Mouse (Mus musculus) embryonic facial prominence, embryonic 13.5 days (tissue): ENCODE measurements around the gene Dock4. TPM values are rescaled to one million over a fixed set of nuclear protein-coding genes. Genes with fewer than 3 reads are reported as not detected.

Source experiments
- ATAC-seq: fragments of 200-750 bp; cut with Nextera tagmentation; 2 replicates; pipeline ENCODE4 v1.8.0; 2017; ENCODE audit warnings: low read depth; ENCODE audit not compliant: insufficient number of reproducible peaks, insufficient read depth, low FRiP score, low TSS enrichment
- H3K27ac ChIP-seq: fragments of 300-500 bp; sonication (generic); 2 replicates; pipeline ENCODE4 v1.5.1; 2015; ENCODE audit warnings: moderate library complexity, mild to moderate bottlenecking, inconsistent platforms
- H3K27me3 ChIP-seq: fragments of 300-500 bp; sonication (generic); 2 replicates; pipeline ENCODE4 v1.6.1; 2015; ENCODE audit warnings: mild to moderate bottlenecking, inconsistent platforms
- H3K36me3 ChIP-seq: fragments of 300-500 bp; sonication (generic); 2 replicates; pipeline ENCODE4 v1.6.1; 2015; ENCODE audit warnings: mild to moderate bottlenecking, inconsistent platforms
- H3K4me1 ChIP-seq: fragments of 300-500 bp; sonication (generic); 2 replicates; pipeline ENCODE4 v1.6.1; 2015; ENCODE audit warnings: inconsistent platforms
- H3K4me2 ChIP-seq: fragments of 300-500 bp; sonication (generic); 2 replicates; pipeline ENCODE4 v1.6.1; 2015; ENCODE audit warnings: moderate library complexity, mild to moderate bottlenecking, inconsistent platforms
- H3K4me3 ChIP-seq: fragments of 300-500 bp; sonication (generic); 2 replicates; pipeline ENCODE4 v1.5.1; 2015; ENCODE audit warnings: mild to moderate bottlenecking, inconsistent platforms
- H3K9ac ChIP-seq: fragments of 300-500 bp; sonication (generic); 2 replicates; pipeline ENCODE4 v1.6.1; 2015; ENCODE audit warnings: mild to moderate bottlenecking, inconsistent platforms
- H3K9me3 ChIP-seq: fragments of 300-500 bp; sonication (generic); 2 replicates; pipeline ENCODE4 v1.6.1; 2016; ENCODE audit warnings: inconsistent platforms
- WGBS: fragments of 180-500 bp; shearing (Covaris S2); methylation state at CpG from one replicate; pipeline ENCODE4 v1.1.7; 2015; ENCODE audit warnings: mixed read lengths; 5-methylcytosine and 5-hydroxymethylcytosine counted together
- polyA plus RNA-seq: library from polyadenylated mRNA; unstranded; fragments of >200 nt; fragmentation: Nextera tagmentation; extraction: Ambion mirVana; gene quantifications from 2 replicates; pipeline ENCODE4 v1.2.1, GENCODE M21; 2015

Gene Dock4
- polyA plus RNA-seq, 1 experiment from 2014 or later = 19.9 TPM

GRCm38 (mm10) chr12:40818046-40818708 is 372.4 kb downstream of the Dock4 start:
- no peaks in the 10 kb centered on the region for H3K4me1 ChIP-seq
- no peaks in the 10 kb centered on the region for H3K27me3 ChIP-seq
- no peak overlapping the region for H3K4me2 ChIP-seq
- H3K36me3 ChIP-seq = peaks cover 13% of the 10 kb centered on the region; the same call in 1 of the 2 replicates
- no peak overlapping the region for H3K4me3 ChIP-seq
- H3K9me3 ChIP-seq = no peaks in the 10 kb centered on the region
- no peak for ATAC-seq
- no peak overlapping the region for H3K9ac ChIP-seq
- 84% methylated on average over 6 of the region's 6 CpGs for WGBS
- no peak overlapping the region for H3K27ac ChIP-seq

GRCm38 (mm10) chr12:40823631-40824030 is 377.9 kb downstream of the Dock4 start:
- 81% methylated on average over 5 of the region's 5 CpGs for WGBS
- Histone ChIP-seq H3K36me3 (peaks cover 5% of the 10 kb centered on the region; the same call in 1 of the 2 replicates), H3K4me1 (0 out of 2 replicates have a peak, but pooled peaks cover 3% of the 10 kb centered on the region), H3K9me3 (no peaks in the 10 kb centered on the region), H3K4me3 (no peak overlapping the region), H3K27me3 (no peaks in the 10 kb centered on the region), H3K4me2 (no peak overlapping the region), H3K27ac (peak overlapping the region; percentile 39; the same call in 1 of the 2 replicates), H3K9ac (no peak overlapping the region)
- no peak for ATAC-seq

- Histone ChIP-seq H3K4me1 (0 out of 2 replicates have a peak, but pooled peaks cover 3% of the 10 kb centered on the region), H3K4me2 (no peak overlapping the region), H3K36me3 (peaks cover 9% of the 10 kb centered on the region; the same call in 1 of the 2 replicates), H3K9ac (no peak overlapping the region), H3K27me3 (no peaks in the 10 kb centered on the region), H3K9me3 (no peaks in the 10 kb centered on the region), H3K27ac (peak overlapping the region; percentile 55; the same call in 1 of the 2 replicates), H3K4me3 (no peak overlapping the region)
- ATAC-seq = no peak
- WGBS = 78% methylated on average over 2 of the region's 2 CpGs
Observed at GRCm38 (mm10) chr12:40824251-40824650, 378.5 kb downstream of the Dock4 start.

- no peak overlapping the region for H3K9ac ChIP-seq
- H3K4me1 ChIP-seq = 0 out of 2 replicates have a peak, but pooled peaks cover 3% of the 10 kb centered on the region
- 58% methylated on average over 5 of the region's 5 CpGs for WGBS
- no peak overlapping the region for H3K4me3 ChIP-seq
- peaks cover 14% of the 10 kb centered on the region; the same call in 1 of the 2 replicates for H3K36me3 ChIP-seq
- H3K27ac ChIP-seq = no peak overlapping the region
- H3K9me3 ChIP-seq = no peaks in the 10 kb centered on the region
- ATAC-seq = no peak
- H3K4me2 ChIP-seq = no peak overlapping the region
- H3K27me3 ChIP-seq = no peaks in the 10 kb centered on the region
Observed at GRCm38 (mm10) chr12:40825935-40826460, 380.2 kb downstream of the Dock4 start.

GRCm38 (mm10) chr12:40826491-40826890 is 380.7 kb downstream of the Dock4 start:
- no peaks in the 10 kb centered on the region for H3K9me3 ChIP-seq
- H3K9ac ChIP-seq = no peak overlapping the region
- H3K4me1 ChIP-seq = 0 out of 2 replicates have a peak, but pooled peaks cover 3% of the 10 kb centered on the region
- H3K4me3 ChIP-seq = no peak overlapping the region
- 18% methylated on average over 3 of the region's 3 CpGs for WGBS
- no peaks in the 10 kb centered on the region for H3K27me3 ChIP-seq
- no peak overlapping the region for H3K4me2 ChIP-seq
- H3K27ac ChIP-seq = no peak overlapping the region
- no peak for ATAC-seq
- H3K36me3 ChIP-seq = peaks cover 13% of the 10 kb centered on the region; the same call in 1 of the 2 replicates

- H3K4me3 ChIP-seq = no peak overlapping the region
Observed at GRCm38 (mm10) chr12:40828025-40828424, 382.3 kb downstream of the Dock4 start.

GRCm38 (mm10) chr12:40829269-40829668 is 383.5 kb downstream of the Dock4 start:
- Histone ChIP-seq H3K27me3 (no peaks in the 10 kb centered on the region), H3K9me3 (no peaks in the 10 kb centered on the region), H3K4me3 (no peak overlapping the region), H3K36me3 (peaks cover 30% of the 10 kb centered on the region), H3K4me2 (no peak overlapping the region), H3K27ac (no peak overlapping the region), H3K9ac (no peak overlapping the region), H3K4me1 (0 out of 2 replicates have a peak, but pooled peaks cover 3% of the 10 kb centered on the region)
- ATAC-seq = no peak
- 83% methylated on average over 1 of the region's 1 CpGs for WGBS

More at GRCm38 (mm10) chr12:40828025-40828424, 382.3 kb downstream of the Dock4 start:
- Histone ChIP-seq H3K27me3 (no peaks in the 10 kb centered on the region), H3K36me3 (peaks cover 23% of the 10 kb centered on the region), H3K9ac (no peak overlapping the region), H3K9me3 (no peaks in the 10 kb centered on the region), H3K27ac (no peak overlapping the region), H3K4me1 (0 out of 2 replicates have a peak, but pooled peaks cover 3% of the 10 kb centered on the region), H3K4me2 (no peak overlapping the region)
- no peak for ATAC-seq

- Histone ChIP-seq H3K4me2 (no peak overlapping the region), H3K27ac (no peak overlapping the region), H3K36me3 (peaks cover 40% of the 10 kb centered on the region), H3K9me3 (no peaks in the 10 kb centered on the region), H3K9ac (no peak overlapping the region), H3K4me1 (no peaks in the 10 kb centered on the region), H3K27me3 (no peaks in the 10 kb centered on the region), H3K4me3 (no peak overlapping the region)
- WGBS = 77% methylated on average over 8 of the region's 8 CpGs
- ATAC-seq = no peak
Observed at GRCm38 (mm10) chr12:40832157-40832556, 386.4 kb downstream of the Dock4 start.

- ATAC-seq = no peak
- WGBS = 81% methylated on average over 6 of the region's 6 CpGs
Observed at GRCm38 (mm10) chr12:40836924-40837323, 391.2 kb downstream of the Dock4 start.

GRCm38 (mm10) chr12:40837597-40838337 is 392.0 kb downstream of the Dock4 start:
- ATAC-seq = no peak
- Histone ChIP-seq H3K4me2 (no peak overlapping the region), H3K4me1 (peaks cover 14% of the 10 kb centered on the region; the same call in 1 of the 2 replicates), H3K4me3 (no peak overlapping the region), H3K9ac (no peak overlapping the region), H3K36me3 (peaks cover 19% of the 10 kb centered on the region), H3K27ac (no peak overlapping the region), H3K27me3 (no peaks in the 10 kb centered on the region), H3K9me3 (no peaks in the 10 kb centered on the region)
- WGBS = under 1% methylated on average over 8 of the region's 8 CpGs

More at GRCm38 (mm10) chr12:40836924-40837323, 391.2 kb downstream of the Dock4 start:
- Histone ChIP-seq H3K27me3 (no peaks in the 10 kb centered on the region), H3K9ac (no peak overlapping the region), H3K4me3 (no peak overlapping the region), H3K27ac (no peak overlapping the region), H3K9me3 (no peaks in the 10 kb centered on the region), H3K36me3 (peaks cover 27% of the 10 kb centered on the region), H3K4me2 (no peak overlapping the region), H3K4me1 (peaks cover 14% of the 10 kb centered on the region; the same call in 1 of the 2 replicates)

- 75% methylated on average over 2 of the region's 2 CpGs for WGBS
- no peak overlapping the region for H3K4me2 ChIP-seq
- no peak for ATAC-seq
Observed at GRCm38 (mm10) chr12:40838338-40838695, 392.6 kb downstream of the Dock4 start.

More at GRCm38 (mm10) chr12:40838338-40838695, 392.6 kb downstream of the Dock4 start:
- H3K36me3 ChIP-seq = peaks cover 15% of the 10 kb centered on the region
- no peak overlapping the region for H3K27ac ChIP-seq
- peaks cover 14% of the 10 kb centered on the region; the same call in 1 of the 2 replicates for H3K4me1 ChIP-seq
- no peaks in the 10 kb centered on the region for H3K27me3 ChIP-seq
- H3K9me3 ChIP-seq = no peaks in the 10 kb centered on the region
- no peak overlapping the region for H3K4me3 ChIP-seq
- H3K9ac ChIP-seq = no peak overlapping the region
